Comparison of ENCODE assay signal across 13 mouse cellular contexts in genomic region chr15:78804326-78804725, GRCm38 (mm10). TPM values are rescaled to one million over a fixed set of nuclear protein-coding genes. Genes with fewer than 3 reads are reported as not detected.
DNase-seq lines count a peak whose midpoint lies in the region; ATAC-seq lines count a peak whose summit lies in the region.
"Had no signal": no experiment of that assay in that cellular context is flagged by ENCODE, and none has a peak within 500 bp of the region (broad histone marks: within the 10 kb centered on the region; RNA-seq: fewer than 3 reads in every experiment).

No protein-coding gene starts in this region.

- DNase-seq in gastrocnemius, postnatal 25 days, result peak; percentile 57
- no peak for DNase-seq in gastrocnemius, postnatal 10 days
- DNase-seq in kidney, adult 9 months, result peak; percentile 90
- DNase-seq in lung, postnatal 36 days, result peak; percentile 41
- no peak for DNase-seq in right cerebral cortex, adult 2 months (ENCODE audit: low spot score in 2 of 2)
- no peak for DNase-seq in adrenal gland, postnatal 36 days
- DNase-seq: B cell, adult 2 months had no signal

- H3K27ac ChIP-seq in brown adipose tissue, adult 24 weeks (replicated peaks; ENCODE audit: low read depth, low read length), result peak overlapping the region; percentile 16
- H3K27ac ChIP-seq: forebrain, embryonic 10.5 days; hindbrain, embryonic 15.5 days had no signal

- H3K4me3 ChIP-seq in brown adipose tissue, adult 24 weeks (ENCODE audit: insufficient read depth, low read depth, low read length), result peak overlapping the region; percentile 9; the same call in 1 of the 2 replicates
- H3K4me3 ChIP-seq: hindbrain, embryonic 15.5 days had no signal

- no peak for ATAC-seq in erythroblast, adult 5-6 weeks (replicated peaks; ENCODE audit: low FRiP score, poor library complexity, severe bottlenecking)

- peaks cover 12% of the 10 kb centered on the region for H3K4me1 ChIP-seq in brown adipose tissue, adult 24 weeks (ENCODE audit: control insufficient read depth, insufficient read depth, insufficient read length, low read length)

RNA-seq across cellular contexts. Expression of gene Card10, which starts 1.5 kb away (rescaled TPM):
- total RNA-seq in gastrocnemius, postnatal 25 days (2021), result 1 to 10 TPM; 6.4 to 7.8 TPM
- total RNA-seq in gastrocnemius, postnatal 10 days (2021), result 10 to 100 TPM in 1 of 2 experiments, 1 to 10 TPM in 1; 9.3 to 11.3 TPM
- 3.9 and 4.8 TPM in 2 replicates for polyA plus RNA-seq in brown adipose tissue, adult 24 weeks (2012; ENCODE audit: insufficient read depth, insufficient read length, missing spikeins)
- total RNA-seq in erythroblast, adult 5-6 weeks (2015; ENCODE audit: low replicate concordance), result 0.58 TPM in 1 of 2 replicates, not detected in the other
- 0.56 TPM in 1 of 2 replicates, not detected in the other for total RNA-seq in erythroblast, adult 5-6 weeks (2017; ENCODE audit: low replicate concordance)
- 1 to 10 TPM; 5.9 to 9.8 TPM for total RNA-seq in adrenal gland, postnatal 36 days (2021)

RNA-seq across cellular contexts. Expression of gene Mfng, which starts 31.1 kb away (rescaled TPM):
- total RNA-seq in gastrocnemius, postnatal 25 days (2021), result 1 to 10 TPM; 2.4 to 6.4 TPM
- 1 to 10 TPM; 7.9 to 9.5 TPM for total RNA-seq in gastrocnemius, postnatal 10 days (2021)
- 12.0 and 20.7 TPM in 2 replicates for polyA plus RNA-seq in brown adipose tissue, adult 24 weeks (2012; ENCODE audit: insufficient read depth, insufficient read length, missing spikeins)
- total RNA-seq in erythroblast, adult 5-6 weeks (2015; ENCODE audit: low replicate concordance), result 0.38 and 1.7 TPM in 2 replicates
- 0.17 and 0.98 TPM in 2 replicates for total RNA-seq in erythroblast, adult 5-6 weeks (2017; ENCODE audit: low replicate concordance)
- 10 to 100 TPM; 12.3 to 16.7 TPM for total RNA-seq in adrenal gland, postnatal 36 days (2021)

RNA-seq across cellular contexts. Expression of gene Cdc42ep1, which starts 38.1 kb away (rescaled TPM):
- total RNA-seq in gastrocnemius, postnatal 25 days (2021), result 10 to 100 TPM in 1 of 2 experiments, 1 to 10 TPM in 1; 9.3 to 10.5 TPM
- 10 to 100 TPM; 26.3 to 35.0 TPM for total RNA-seq in gastrocnemius, postnatal 10 days (2021)
- 18.4 and 21.7 TPM in 2 replicates for polyA plus RNA-seq in brown adipose tissue, adult 24 weeks (2012; ENCODE audit: insufficient read depth, insufficient read length, missing spikeins)
- total RNA-seq in erythroblast, adult 5-6 weeks (2015; ENCODE audit: low replicate concordance), result not detected in 2 replicates
- total RNA-seq in erythroblast, adult 5-6 weeks (2017; ENCODE audit: low replicate concordance), result 0.70 TPM in 1 of 2 replicates, not detected in the other
- total RNA-seq in adrenal gland, postnatal 36 days (2021), result 10 to 100 TPM; 36.8 to 52.6 TPM

RNA-seq across cellular contexts. Expression of gene Lgals2, which starts 51.0 kb away (rescaled TPM):
- total RNA-seq in gastrocnemius, postnatal 25 days (2021), result not detected
- total RNA-seq in gastrocnemius, postnatal 10 days (2021), result not detected
- not detected in 2 replicates for polyA plus RNA-seq in brown adipose tissue, adult 24 weeks (2012; ENCODE audit: insufficient read depth, insufficient read length, missing spikeins)
- not detected in 2 replicates for total RNA-seq in erythroblast, adult 5-6 weeks (2015; ENCODE audit: low replicate concordance)
- total RNA-seq in erythroblast, adult 5-6 weeks (2017; ENCODE audit: low replicate concordance), result not detected in 2 replicates
- total RNA-seq in adrenal gland, postnatal 36 days (2021), result under 1 TPM; 0.53 to 0.56 TPM
- total RNA-seq: left cerebral cortex, postnatal 4 days had no signal
- polyA plus RNA-seq: forebrain, embryonic 10.5 days; hindbrain, embryonic 15.5 days; midbrain, embryonic 14.5 days had no signal

Comparison
In these comparisons a context has a peak if more than half of its experiments do, and no peak if none do; other contexts are left out.
1. DNase-seq: peak in gastrocnemius, postnatal 25 days (single experiment), kidney, adult 9 months (single experiment) and lung, postnatal 36 days (single experiment); none in gastrocnemius, postnatal 10 days (single experiment), right cerebral cortex, adult 2 months (0 of 2) and adrenal gland, postnatal 36 days (0 of 2).
2. RNA of gene Card10, which starts 1.5 kb away (total RNA-seq): 9.3 to 11.3 TPM in gastrocnemius, postnatal 10 days, 5.9 to 9.8 TPM in adrenal gland, postnatal 36 days and 6.4 to 7.8 TPM in gastrocnemius, postnatal 25 days; 0.56 to 0.58 TPM in erythroblast, adult 5-6 weeks; every median in the first group is over 4 times any median in the second.
3. RNA of gene Cdc42ep1, which starts 38.1 kb away (total RNA-seq): 36.8 to 52.6 TPM in adrenal gland, postnatal 36 days, 26.3 to 35.0 TPM in gastrocnemius, postnatal 10 days and 9.3 to 10.5 TPM in gastrocnemius, postnatal 25 days; 0.70 TPM in erythroblast, adult 5-6 weeks; every median in the first group is over 4 times any median in the second.